Mouse (Mus musculus) brain, embryonic 14.5 days (tissue): ENCODE measurements around the gene Gabrb1.

ENCODE experiments used
- CTCF ChIP-seq: fragments of 200-500 bp; IDR thresholded peaks from 2 replicates; pipeline ENCODE4 v1.5.1; 2012; ENCODE audit warnings: inconsistent platforms, mild to moderate bottlenecking, moderate library complexity, borderline replicate concordance; ENCODE audit not compliant: insufficient read depth, insufficient read length; ENCODE audit errors: extremely low read depth
- POLR2A ChIP-seq: fragments of 200-500 bp; IDR thresholded peaks from 2 replicates; pipeline ENCODE4 v1.6.1; 2012; ENCODE audit warnings: mild to moderate bottlenecking, inconsistent platforms, borderline replicate concordance; ENCODE audit not compliant: poor library complexity, insufficient read depth, insufficient read length, severe bottlenecking; ENCODE audit errors: extremely low read depth

DNA sequence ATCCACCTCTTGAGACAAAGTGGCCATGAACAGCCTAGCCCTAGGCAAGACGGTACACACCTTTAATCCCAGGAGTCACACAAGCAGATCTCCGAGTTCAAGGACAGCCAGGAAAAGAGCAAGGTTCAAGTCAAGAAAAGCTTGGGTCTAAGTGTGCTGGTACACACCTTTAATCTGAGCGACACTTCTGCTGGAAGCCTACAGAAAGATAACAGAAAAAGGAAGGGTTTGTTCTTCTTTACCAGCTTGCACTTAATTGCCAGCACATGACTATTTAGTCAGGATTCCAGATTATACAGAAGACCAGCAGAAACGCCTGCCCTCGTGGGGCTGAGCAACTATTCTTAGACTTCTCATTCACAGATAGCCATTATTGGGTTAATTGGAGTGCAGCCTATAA is 534.0 kb downstream of the Gabrb1 start:
- TF ChIP-seq POLR2A (no peak), CTCF (no peak)
